Mouse (Mus musculus): ENCODE results near the gene Clec2d.

- TF ChIP-seq CTCF (IDR thresholded peaks at IDR 0.05; ENCODE audit: control insufficient read depth, insufficient read depth, insufficient replicate concordance, low read depth, low read length) = no peak
- TF ChIP-seq POLR2A (IDR thresholded peaks at IDR 0.05; ENCODE audit: control insufficient read depth, low read depth, low read length) = no peak
Observed at GRCm38 (mm10) chr6:129215886-129216637, 35.6 kb downstream of the Clec2d start.
